Mouse (Mus musculus) lung, embryonic 16.5 days (tissue): Measurements from ENCODE around the gene Lgals4. TPM values are rescaled to one million over a fixed set of nuclear protein-coding genes. Genes with fewer than 3 reads are reported as not detected.
"Not testable (repeated sequence)": the region's sequence is repeated elsewhere in the genome, so short reads cannot be mapped to it uniquely, and the experiment has no call there.

Experiments used
- ATAC-seq: fragments of 200-750 bp; cut with Nextera tagmentation; 2 replicates; pipeline ENCODE4 v1.8.0; 2017; ENCODE audit warnings: low read depth, mild to moderate bottlenecking, moderate library complexity
- H3K27ac ChIP-seq: fragments of 300-500 bp; sonication (generic); 2 replicates; pipeline ENCODE4 v1.5.1; 2014; ENCODE audit warnings: mild to moderate bottlenecking, control low read depth, low read length
- H3K27me3 ChIP-seq: fragments of 300-500 bp; sonication (generic); 2 replicates; pipeline ENCODE4 v1.6.1; 2014; ENCODE audit warnings: low read depth, low read length, mixed read lengths; ENCODE audit not compliant: control insufficient read depth, insufficient read depth
- H3K36me3 ChIP-seq: fragments of 300-500 bp; sonication (generic); 2 replicates; pipeline ENCODE4 v1.6.1; 2014; ENCODE audit warnings: low read length; ENCODE audit not compliant: control insufficient read depth, insufficient read depth
- H3K4me1 ChIP-seq: fragments of 300-500 bp; sonication (generic); replicated peaks from 2 replicates; pipeline ENCODE4 v1.6.1; 2014; ENCODE audit warnings: low read length, mixed read lengths; ENCODE audit not compliant: control insufficient read depth, insufficient read depth
- H3K4me2 ChIP-seq: fragments of 300-500 bp; sonication (generic); 2 replicates; pipeline ENCODE4 v1.6.1; 2014; ENCODE audit warnings: low read depth, low read length, control low read depth
- H3K4me3 ChIP-seq: fragments of 300-500 bp; sonication (generic); 2 replicates; pipeline ENCODE4 v1.5.1; 2014; ENCODE audit warnings: mild to moderate bottlenecking, low read length, control low read depth
- H3K9ac ChIP-seq: fragments of 300-500 bp; sonication (generic); 2 replicates; pipeline ENCODE4 v1.6.1; 2014; ENCODE audit warnings: low read length, control low read depth
- H3K9me3 ChIP-seq: fragments of 300-500 bp; sonication (generic); 2 replicates; pipeline ENCODE4 v1.6.1; 2016; ENCODE audit warnings: low read length; ENCODE audit not compliant: control insufficient read depth
- WGBS: fragments of 180-500 bp; shearing (Covaris S2); extraction: QIAGEN DNeasy Blood & Tissue Kit; methylation state at CpG from one replicate; pipeline ENCODE4 v1.1.7; 2014; 5-methylcytosine and 5-hydroxymethylcytosine counted together
- polyA plus RNA-seq: library from polyadenylated mRNA; unstranded; fragments of >200 nt; fragmentation: Nextera tagmentation; extraction: Ambion mirVana; gene quantifications from 2 replicates; pipeline ENCODE4 v1.2.1, GENCODE M21; 2015

Lgals4 gene
- polyA plus RNA-seq, 1 experiment from 2014 or later: 12.5 TPM

- Histone ChIP-seq H3K36me3 (no peaks in the 10 kb centered on the region), H3K9me3 (no peaks in the 10 kb centered on the region), H3K27me3 (no peaks in the 10 kb centered on the region), H3K4me3 (no peak overlapping the region), H3K4me1 (peaks cover 13% of the 10 kb centered on the region), H3K9ac (no peak overlapping the region), H3K4me2 (no peak overlapping the region), H3K27ac (no peak overlapping the region)
- ATAC-seq: no peak
- WGBS: 89% methylated on average over 28 of the region's 28 CpGs
These were observed 33.3 kb downstream of the Lgals4 start for GRCm38 (mm10) chr7:28866769-28867507.

DNA sequence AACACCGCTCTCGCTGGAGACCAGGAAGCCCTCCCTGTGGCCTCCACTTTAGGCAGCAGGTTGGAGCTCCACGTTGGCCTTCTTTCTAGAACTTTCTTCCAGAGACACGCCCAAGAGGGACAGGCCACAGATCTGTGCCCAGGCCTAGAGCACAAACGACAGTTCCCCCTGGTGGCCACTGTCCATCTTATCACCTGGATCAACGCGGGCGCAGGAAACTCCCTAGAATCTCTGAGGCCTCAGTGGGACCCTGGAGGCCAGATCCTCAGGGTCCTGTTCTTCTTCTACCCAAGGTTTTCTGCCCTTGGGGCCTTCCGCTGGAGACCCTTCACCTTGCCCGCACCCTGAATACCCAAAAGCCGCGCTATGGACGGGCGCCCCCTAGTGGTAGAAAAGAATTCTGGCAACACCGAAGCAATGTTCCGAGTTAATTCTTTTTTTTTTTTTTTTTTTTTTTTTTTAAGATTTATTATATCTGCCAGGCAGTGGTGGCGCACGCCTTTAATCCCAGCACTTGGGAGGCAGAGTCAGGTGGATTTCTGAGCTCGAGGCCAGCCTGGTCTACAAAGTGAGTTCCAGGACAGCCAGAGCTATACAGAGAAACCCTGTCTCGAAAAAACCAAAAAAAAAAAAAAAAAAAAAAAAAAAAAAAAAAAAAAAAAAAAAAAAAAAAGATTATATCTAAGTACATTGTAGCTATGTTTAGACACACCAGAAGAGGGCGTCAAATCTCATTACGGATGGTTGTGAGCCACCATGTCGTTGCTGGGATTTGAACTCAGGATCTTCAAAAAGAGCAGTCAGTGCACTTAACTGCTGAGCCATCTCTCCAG, 34.1 kb downstream of the Lgals4 start:
- Histone ChIP-seq H3K4me3 (0 out of 2 replicates have a peak overlapping the region, but pooled peaks have one; percentile 18), H3K4me2 (peak overlapping the region; percentile 45), H3K4me1 (peaks cover 13% of the 10 kb centered on the region), H3K9ac (peak overlapping the region; percentile 53; the same call in 1 of the 2 replicates)
- H3K9me3 ChIP-seq, H3K27ac ChIP-seq, H3K36me3 ChIP-seq, H3K27me3 ChIP-seq: not testable (repeated sequence)
- 24% methylated on average over 23 of the region's 23 CpGs for WGBS
- ATAC-seq: peak; percentile 51

DNA sequence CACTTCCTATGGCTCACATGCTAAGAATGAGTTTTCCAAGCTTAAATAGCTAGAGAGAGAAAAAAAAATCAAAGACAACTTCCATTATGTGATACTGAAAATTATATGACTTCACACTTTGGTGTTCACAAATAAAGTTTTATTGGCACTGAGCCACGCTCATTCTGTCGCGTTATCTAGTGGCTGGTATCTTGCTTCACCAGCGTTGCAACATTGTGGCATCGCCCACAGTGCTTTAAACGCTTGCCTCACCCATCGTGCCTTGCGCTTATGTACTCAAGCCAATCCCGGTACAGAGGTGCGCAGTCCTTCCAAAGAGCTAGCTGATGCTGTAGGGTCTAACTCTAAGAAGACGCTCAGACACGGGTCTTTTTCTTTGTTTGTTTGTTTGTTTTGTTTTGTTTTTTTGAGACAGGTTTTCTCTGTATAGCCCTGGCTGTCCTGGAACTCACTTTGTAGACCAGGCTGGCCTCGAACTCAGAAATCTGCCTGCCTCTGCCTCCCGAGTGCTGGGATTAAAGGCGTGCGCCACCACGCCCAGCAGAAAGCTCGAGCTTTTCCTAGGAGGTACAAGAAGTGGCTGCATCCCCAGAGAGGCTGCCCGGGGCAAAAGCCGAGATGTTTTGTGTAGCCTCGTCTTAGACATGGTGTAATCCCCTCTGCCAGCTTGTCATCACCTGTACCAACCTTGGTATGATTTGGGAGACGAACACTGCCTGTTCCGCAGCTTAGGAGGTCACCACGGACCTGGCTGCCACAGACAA, 37.4 kb downstream of the Lgals4 start:
- Histone ChIP-seq H3K9me3 (no peaks in the 10 kb centered on the region), H3K27me3 (no peaks in the 10 kb centered on the region), H3K36me3 (no peaks in the 10 kb centered on the region), H3K4me3 (no peak overlapping the region), H3K9ac (no peak overlapping the region), H3K27ac (no peak overlapping the region), H3K4me1 (peaks cover 5% of the 10 kb centered on the region), H3K4me2 (no peak overlapping the region)
- ATAC-seq: no peak
- 80% methylated on average over 24 of the region's 24 CpGs for WGBS

- Histone ChIP-seq H3K9me3 (no peaks in the 10 kb centered on the region), H3K27ac (no peak overlapping the region), H3K4me2 (no peak overlapping the region), H3K36me3 (no peaks in the 10 kb centered on the region), H3K4me3 (no peak overlapping the region), H3K4me1 (no peaks in the 10 kb centered on the region), H3K27me3 (no peaks in the 10 kb centered on the region), H3K9ac (no peak overlapping the region)
- ATAC-seq: no peak
- 78% methylated on average over 2 of the region's 2 CpGs for WGBS
These were observed 40.9 kb downstream of the Lgals4 start for GRCm38 (mm10) chr7:28874565-28874964.

GRCm38 (mm10) chr7:28876099-28876498, 42.4 kb downstream of the Lgals4 start:
- no peak for ATAC-seq
- H3K27ac ChIP-seq: no peak overlapping the region
- H3K4me3 ChIP-seq: no peak overlapping the region
- no peaks in the 10 kb centered on the region for H3K27me3 ChIP-seq
- H3K9ac ChIP-seq: no peak overlapping the region
- H3K36me3 ChIP-seq: no peaks in the 10 kb centered on the region
- H3K4me1 ChIP-seq: no peaks in the 10 kb centered on the region
- no peaks in the 10 kb centered on the region for H3K9me3 ChIP-seq
- WGBS: 57% methylated on average over 4 of the region's 4 CpGs
- H3K4me2 ChIP-seq: no peak overlapping the region

- no peaks in the 10 kb centered on the region for H3K9me3 ChIP-seq
- ATAC-seq: no peak
- no peaks in the 10 kb centered on the region for H3K27me3 ChIP-seq
- H3K4me1 ChIP-seq: no peaks in the 10 kb centered on the region
- 76% methylated on average over 7 of the region's 7 CpGs for WGBS
- no peak overlapping the region for H3K4me2 ChIP-seq
- H3K9ac ChIP-seq: no peak overlapping the region
- no peak overlapping the region for H3K4me3 ChIP-seq
- no peak overlapping the region for H3K27ac ChIP-seq
- H3K36me3 ChIP-seq: no peaks in the 10 kb centered on the region
These were observed 43.5 kb downstream of the Lgals4 start for GRCm38 (mm10) chr7:28877155-28877554.

- H3K36me3 ChIP-seq: no peaks in the 10 kb centered on the region
- no peak for ATAC-seq
- H3K27ac ChIP-seq: no peak overlapping the region
- H3K4me3 ChIP-seq: no peak overlapping the region
- H3K4me1 ChIP-seq: no peaks in the 10 kb centered on the region
- no peak overlapping the region for H3K9ac ChIP-seq
- no peaks in the 10 kb centered on the region for H3K9me3 ChIP-seq
- no peaks in the 10 kb centered on the region for H3K27me3 ChIP-seq
- no peak overlapping the region for H3K4me2 ChIP-seq
- WGBS: 67% methylated on average over 4 of the region's 4 CpGs
These were observed 44.2 kb downstream of the Lgals4 start for GRCm38 (mm10) chr7:28877856-28878255.

DNA sequence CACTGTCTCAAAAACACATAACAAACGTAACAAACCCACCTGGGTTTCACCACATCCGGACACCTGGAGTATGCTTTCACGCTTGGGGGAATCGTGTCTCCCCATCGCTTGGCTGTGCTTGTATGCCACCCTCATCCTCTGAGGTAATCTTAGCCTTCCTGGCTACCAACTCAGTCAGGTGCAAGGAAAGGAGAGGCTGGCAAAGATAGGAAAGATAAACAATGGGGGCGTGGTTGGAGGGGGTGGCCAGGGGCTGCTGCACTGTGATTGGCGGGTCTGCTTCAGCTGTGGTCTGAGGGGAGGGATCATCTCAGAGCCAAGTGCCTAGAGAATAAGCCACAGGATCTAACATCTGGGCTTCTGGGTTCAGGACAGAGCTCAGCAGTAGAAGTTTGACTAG, 46.0 kb downstream of the Lgals4 start:
- WGBS: 65% methylated on average over 7 of the region's 7 CpGs
- ATAC-seq: no peak
- no peak overlapping the region for H3K4me2 ChIP-seq
- no peak overlapping the region for H3K27ac ChIP-seq
- H3K9me3 ChIP-seq: no peaks in the 10 kb centered on the region
- no peak overlapping the region for H3K9ac ChIP-seq
- no peaks in the 10 kb centered on the region for H3K36me3 ChIP-seq
- no peak overlapping the region for H3K4me3 ChIP-seq
- no peaks in the 10 kb centered on the region for H3K4me1 ChIP-seq
- H3K27me3 ChIP-seq: no peaks in the 10 kb centered on the region

DNA sequence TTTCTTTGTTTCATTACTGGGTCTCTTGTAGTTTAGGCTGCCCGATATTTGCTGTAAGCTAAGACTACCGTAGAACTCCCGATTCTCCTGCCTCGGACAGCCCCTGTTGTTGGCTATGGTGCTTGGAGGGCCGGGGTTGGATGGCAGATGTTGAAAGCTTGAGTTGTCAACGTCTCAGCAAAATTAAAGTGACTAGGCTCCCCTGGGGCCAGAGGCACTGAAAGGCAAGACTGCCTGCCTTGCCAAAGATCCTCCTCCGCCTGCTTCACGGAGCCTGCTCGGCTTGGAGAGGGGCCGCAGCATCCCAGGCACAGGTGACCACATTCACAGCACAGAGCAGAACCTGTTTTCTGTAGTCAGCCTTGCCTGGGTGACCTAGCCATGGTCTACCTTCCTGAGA, 46.9 kb downstream of the Lgals4 start:
- no peaks in the 10 kb centered on the region for H3K36me3 ChIP-seq
- H3K27ac ChIP-seq: no peak overlapping the region
- no peak for ATAC-seq
- H3K4me2 ChIP-seq: no peak overlapping the region
- no peaks in the 10 kb centered on the region for H3K27me3 ChIP-seq
- no peak overlapping the region for H3K9ac ChIP-seq
- no peak overlapping the region for H3K4me3 ChIP-seq
- H3K9me3 ChIP-seq: no peaks in the 10 kb centered on the region
- H3K4me1 ChIP-seq: no peaks in the 10 kb centered on the region
- 78% methylated on average over 10 of the region's 10 CpGs for WGBS
